Comparison of ENCODE assay signal across 34 mouse cellular contexts in genomic region chr19:30232691-30233090, GRCm38 (mm10). TPM values are rescaled to one million over a fixed set of nuclear protein-coding genes. Genes with fewer than 3 reads are reported as not detected.
DNase-seq lines count a peak whose midpoint lies in the region; ATAC-seq and TF ChIP-seq lines count a peak whose summit lies in the region.
"Had no signal": no experiment of that assay in that cellular context is flagged by ENCODE, and none has a peak within 500 bp of the region (broad histone marks: within the 10 kb centered on the region; RNA-seq: fewer than 3 reads in every experiment).

Mbl2 (plus strand) TSS chr19:30232942.

- no peak for DNase-seq in adrenal gland, postnatal 14 days
- DNase-seq in adrenal gland, postnatal 4 days (ENCODE audit: low spot score in 2 of 2): no peak
- DNase-seq in kidney, adult 2 months: peak; percentile 30
- DNase-seq in liver, postnatal 0 days: no peak
- no peak for DNase-seq in liver
- DNase-seq: adrenal gland, postnatal 36 days; B cell, adult 2 months; cerebellum, adult 11 months; cerebellum, adult 2 months; cerebellum, adult 9-11 months; cerebellum, postnatal 25 days; forebrain, postnatal 0 days; gastrocnemius, adult 2 months; gastrocnemius, postnatal 14 days; heart, postnatal 10 days; heart, postnatal 4 days had no signal

- no peak within 1 kb of the TSS for H3K4me2 ChIP-seq in kidney, embryonic 15.5 days
- H3K4me2 ChIP-seq in liver, postnatal 0 days (ENCODE audit: low read depth, low read length): peak within 1 kb of the TSS; percentile 52
- H3K4me2 ChIP-seq: embryonic facial prominence, embryonic 12.5 days; embryonic facial prominence, embryonic 15.5 days; heart, embryonic 12.5 days; heart, embryonic 15.5 days; hindbrain, embryonic 14.5 days had no signal

- no peaks in the 10 kb centered on the region; the same call in 1 of the 2 replicates for H3K4me1 ChIP-seq in kidney, adult 2 months (ENCODE audit: control insufficient read depth, insufficient read depth, low read length)
- H3K4me1 ChIP-seq in kidney, embryonic 15.5 days: no peaks in the 10 kb centered on the region
- H3K4me1 ChIP-seq in liver, postnatal 0 days (ENCODE audit: insufficient read depth): 0 out of 2 replicates have a peak, but pooled peaks cover 3% of the 10 kb centered on the region
- H3K4me1 ChIP-seq: embryonic facial prominence, embryonic 12.5 days; embryonic facial prominence, embryonic 15.5 days; heart, embryonic 12.5 days; heart, embryonic 15.5 days had no signal

- WGBS in kidney, adult 2 months: 83% methylated on average over 3 of the region's 3 CpGs
- WGBS in kidney, embryonic 15.5 days: 77% methylated on average over 3 of the region's 3 CpGs
- WGBS in liver, postnatal 0 days (ENCODE audit: insufficient replicate concordance): 74% methylated on average over 3 of the region's 3 CpGs

- H3K9me3 ChIP-seq in kidney, embryonic 15.5 days (replicated peaks): no peaks in the 10 kb centered on the region
- no peaks in the 10 kb centered on the region for H3K9me3 ChIP-seq in liver, postnatal 0 days (ENCODE audit: low read length)
- H3K9me3 ChIP-seq: embryonic facial prominence, embryonic 12.5 days; embryonic facial prominence, embryonic 15.5 days; G1E; heart, embryonic 12.5 days; heart, embryonic 15.5 days had no signal

- no peak within 1 kb of the TSS for H3K27ac ChIP-seq in kidney, adult 2 months (ENCODE audit: insufficient read depth, low read depth, low read length)
- no peak within 1 kb of the TSS for H3K27ac ChIP-seq in kidney, embryonic 15.5 days
- H3K27ac ChIP-seq in liver, postnatal 0 days (ENCODE audit: low read depth): no peak within 1 kb of the TSS
- H3K27ac ChIP-seq: embryonic facial prominence, embryonic 12.5 days; embryonic facial prominence, embryonic 15.5 days; gastrocnemius, adult 2 months; heart, embryonic 15.5 days; hindbrain, embryonic 14.5 days; hindbrain, postnatal 0 days had no signal

- no peaks in the 10 kb centered on the region for H3K27me3 ChIP-seq in kidney, adult 2 months (replicated peaks; ENCODE audit: control insufficient read depth, insufficient read depth, low read length)
- H3K27me3 ChIP-seq in kidney, embryonic 15.5 days: no peaks in the 10 kb centered on the region
- no peaks in the 10 kb centered on the region for H3K27me3 ChIP-seq in liver, postnatal 0 days (ENCODE audit: insufficient read depth, low read length)
- H3K27me3 ChIP-seq: CH12.LX; embryonic facial prominence, embryonic 12.5 days; embryonic facial prominence, embryonic 15.5 days; heart, embryonic 15.5 days had no signal

- no peak for TF ChIP-seq POLR2A in kidney, adult 2 months (IDR thresholded peaks at IDR 0.05; ENCODE audit: low read depth, low read length)

- no peak within 1 kb of the TSS for H3K9ac ChIP-seq in kidney, embryonic 15.5 days
- H3K9ac ChIP-seq in liver, postnatal 0 days (replicated peaks): peak within 1 kb of the TSS; percentile 39; the same call in 1 of the 2 replicates
- H3K9ac ChIP-seq: embryonic facial prominence, embryonic 12.5 days; embryonic facial prominence, embryonic 15.5 days; forebrain, postnatal 0 days; heart, embryonic 12.5 days; heart, embryonic 15.5 days; hindbrain, embryonic 14.5 days had no signal

- no peak for TF ChIP-seq CTCF in kidney, adult 2 months (conservative IDR thresholded peaks at IDR 0.05; ENCODE audit: insufficient read depth, insufficient read length, low read depth, low read length)
- TF ChIP-seq CTCF in liver, postnatal 0 days (IDR thresholded peaks at IDR 0.05; ENCODE audit: low read depth): no peak

- H3K4me3 ChIP-seq in kidney, adult 2 months (ENCODE audit: insufficient read depth, low read depth, low read length): no peak within 1 kb of the TSS
- H3K4me3 ChIP-seq in kidney, embryonic 15.5 days (replicated peaks): no peak within 1 kb of the TSS
- peak within 1 kb of the TSS; percentile 13; the same call in 1 of the 2 replicates for H3K4me3 ChIP-seq in liver, postnatal 0 days (ENCODE audit: low read depth, low read length)
- H3K4me3 ChIP-seq: embryonic facial prominence, embryonic 12.5 days; embryonic facial prominence, embryonic 15.5 days; gastrocnemius, adult 2 months; heart, embryonic 12.5 days; heart, embryonic 15.5 days had no signal

- H3K36me3 ChIP-seq in kidney, adult 2 months (ENCODE audit: control insufficient read depth, insufficient read depth, low read length): no peaks in the 10 kb centered on the region
- no peaks in the 10 kb centered on the region for H3K36me3 ChIP-seq in kidney, embryonic 15.5 days
- no peaks in the 10 kb centered on the region for H3K36me3 ChIP-seq in liver, postnatal 0 days (replicated peaks; ENCODE audit: insufficient read depth, low read length)
- H3K36me3 ChIP-seq: embryonic facial prominence, embryonic 12.5 days; embryonic facial prominence, embryonic 15.5 days; G1E; heart, embryonic 12.5 days; heart, embryonic 15.5 days had no signal

- no peak for TF ChIP-seq EP300 in liver, postnatal 0 days (IDR thresholded peaks at IDR 0.05; ENCODE audit: low read depth)

- ATAC-seq in kidney, embryonic 15.5 days (replicated peaks; ENCODE audit: low FRiP score): no peak
- ATAC-seq in liver, postnatal 0 days: no peak
- ATAC-seq: forebrain, embryonic 14.5 days; forebrain, postnatal 0 days; hindbrain, postnatal 0 days; inflammation-experienced regulatory T-cells, adult 6 months; Patski had no signal

RNA-seq across cellular contexts. Expression of gene Mbl2, which starts in this region (rescaled TPM):
- total RNA-seq in adrenal gland, postnatal 14 days (2021): 1.5 and 45.8 TPM in 2 replicates
- 10 to 100 TPM in 1 of 2 experiments, not detected in 1; 23.9 TPM for total RNA-seq in adrenal gland, postnatal 4 days (2021)
- polyA plus RNA-seq in kidney, adult 2 months (2012; rRNA removed): 0.59 and 0.73 TPM in 2 replicates
- polyA plus RNA-seq in kidney, embryonic 15.5 days (2015; fragmentation: Nextera tagmentation; extraction: Ambion mirVana): not detected in 2 replicates
- polyA plus RNA-seq in liver, postnatal 0 days (2015; fragmentation: Nextera tagmentation; extraction: Ambion mirVana): 212 and 278 TPM in 2 replicates
- total RNA-seq: adrenal gland, adult 18-20 months; adrenal gland, postnatal 36 days; CH12.LX; common myeloid progenitor, adult 5-6 weeks; forebrain, postnatal 0 days; G1E; gastrocnemius, adult 2 months; gastrocnemius, postnatal 14 days; heart, adult 8-10 months; heart, postnatal 10 days; heart, postnatal 4 days; hindbrain, postnatal 0 days had no signal
- polyA plus RNA-seq: embryonic facial prominence, embryonic 12.5 days; forebrain, embryonic 11.5 days; forebrain, embryonic 14.5 days; forebrain, postnatal 0 days; frontal cortex, adult 2 months; G1E; heart, embryonic 12.5 days; heart, embryonic 15.5 days; hindbrain, embryonic 11.5 days; hindbrain, embryonic 14.5 days; inflammation-experienced regulatory T-cells, adult 6 months; Patski had no signal

Comparison
In these comparisons a context has a peak if more than half of its experiments do, and no peak if none do; other contexts are left out.
1. RNA of gene Mbl2 (polyA plus RNA-seq): 212 to 278 TPM in liver, postnatal 0 days; 0.59 to 0.73 TPM in kidney, adult 2 months and not detected in kidney, embryonic 15.5 days; every median in the first group is over 100 times any median in the second.
2. Peak in DNase-seq in kidney, adult 2 months; RNA of the gene not detected or under 1 TPM.